Mouse (Mus musculus) left cerebral cortex, postnatal 36 days (tissue): ENCODE data around the gene Gm9837. TPM values are rescaled to one million over a fixed set of nuclear protein-coding genes. Genes with fewer than 3 reads are reported as not detected.

ENCODE experiments used
- DNase-seq, 2 experiments: peaks; one replicate each; pipeline ENCODE4 v3.0.0; 2021 to 2022; ENCODE audit warnings: low spot score in 2 of 2, mixed read lengths in 1 of 2
- intact Hi-C: fragments of 180-260 bp; cut with DNase I; formaldehyde crosslinking; loops from one replicate; pipeline ENCODE4 v1.15.1; 2025
- total RNA-seq, 2 experiments: library from RNA; stranded (reverse); gene quantifications; 2 replicates each; pipeline ENCODE4 v1.2.3; 2021

The Gm9837 gene
- total RNA-seq, 2 experiments from 2014 or later = not detected

DNA sequence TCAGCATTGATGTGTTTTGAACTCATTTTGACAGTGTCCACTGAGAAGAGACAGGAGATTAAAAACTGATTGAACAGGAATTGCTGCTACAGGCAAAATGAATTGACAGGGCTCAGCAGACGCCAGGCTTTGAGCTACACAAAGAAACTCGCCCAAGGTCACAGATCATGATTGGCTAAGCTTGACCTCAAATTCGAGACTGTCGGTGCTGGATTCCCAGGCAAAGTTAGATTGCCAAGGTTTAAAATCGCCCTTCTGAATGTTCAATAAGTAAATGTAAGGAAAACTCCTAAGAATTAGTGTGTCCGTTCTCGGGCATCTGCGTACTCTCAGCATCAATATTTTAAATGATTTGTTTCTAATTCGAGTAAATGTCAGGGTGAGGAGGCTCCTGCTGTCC lies 19.1 kb upstream of the Gm9837 start:
- intact Hi-C loops = no loop called here
- no peak for DNase-seq

DNA sequence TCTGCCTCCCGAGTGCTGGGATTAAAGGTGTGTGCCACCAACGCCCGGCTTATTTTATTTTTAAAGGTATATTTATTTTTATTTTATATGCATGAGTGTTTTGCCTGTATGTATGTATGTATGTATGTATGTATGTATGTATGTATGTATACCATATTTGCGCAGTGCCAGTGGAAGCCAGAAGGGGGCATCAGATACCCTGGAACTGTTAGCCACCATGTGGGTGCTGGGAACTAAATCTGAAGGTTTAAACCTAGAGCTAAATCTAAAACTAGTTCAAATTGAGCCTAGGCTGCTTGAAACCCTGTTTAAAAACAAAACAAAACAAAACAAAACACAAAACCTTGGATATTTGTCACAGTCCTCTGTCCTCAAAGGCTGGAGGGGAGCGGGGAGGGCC lies 18.7 kb upstream of the Gm9837 start:
- DNase-seq = no peak
- intact Hi-C loops = no loop called here

DNA sequence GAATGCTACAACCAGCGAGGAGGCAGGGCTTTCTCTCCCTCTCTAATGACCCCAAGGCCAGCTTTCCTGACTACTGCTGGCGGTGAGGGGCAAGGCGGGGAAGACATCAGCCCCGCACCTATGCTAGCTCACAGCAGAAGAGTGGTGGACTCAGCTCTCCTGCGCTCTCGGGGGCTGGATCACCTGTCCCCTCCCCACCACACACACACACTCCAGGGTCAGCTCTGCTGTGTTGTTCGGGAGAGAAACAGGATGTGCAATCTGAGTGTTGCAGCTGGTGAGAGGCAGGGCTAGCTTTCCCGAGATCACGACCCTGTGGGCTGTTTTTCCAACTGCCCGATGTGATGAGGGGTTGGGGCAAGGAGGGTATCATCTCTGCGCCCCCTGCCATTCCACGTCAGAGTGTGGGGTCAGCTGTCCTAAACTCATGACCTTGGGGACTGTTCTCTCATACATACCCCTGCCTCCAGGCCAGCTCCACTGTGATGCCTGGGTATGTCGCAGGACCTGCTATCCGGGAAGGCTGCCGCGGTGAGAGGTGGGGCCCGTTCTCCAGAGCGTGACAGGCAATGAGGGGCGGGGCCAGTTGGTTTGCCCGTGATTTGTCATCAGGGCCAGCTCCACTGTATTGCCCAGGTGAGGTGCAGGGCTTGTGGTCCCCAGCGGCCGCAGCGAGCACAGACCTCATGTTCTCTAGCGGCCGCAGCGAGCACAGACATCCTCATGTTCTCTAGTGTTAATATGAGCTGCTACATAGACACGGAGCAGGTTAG lies 16.7 kb upstream of the Gm9837 start:
- intact Hi-C loops = no loop called here
- no peak for DNase-seq

DNA sequence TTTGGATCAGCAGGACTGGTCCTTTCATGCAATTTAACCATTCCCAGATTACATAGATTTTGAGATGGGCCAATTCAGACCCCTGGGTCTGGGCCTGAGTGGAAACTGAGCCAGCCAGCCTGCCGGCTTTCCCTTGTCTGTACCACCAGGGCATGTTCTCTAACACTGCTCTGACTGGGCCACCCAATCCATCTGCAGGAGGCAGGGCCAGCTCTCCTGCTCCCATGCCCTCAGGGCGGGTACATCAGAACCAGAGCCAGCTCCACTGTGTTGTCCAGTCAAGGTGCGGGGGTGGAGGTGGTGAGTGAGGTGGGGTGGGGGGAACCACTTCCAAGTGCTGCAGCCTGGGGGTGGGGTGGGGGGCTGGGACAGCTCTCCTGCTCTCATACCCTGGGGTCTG lies 16.1 kb upstream of the Gm9837 start:
- intact Hi-C loops = no loop called here
- DNase-seq = no peak

DNA sequence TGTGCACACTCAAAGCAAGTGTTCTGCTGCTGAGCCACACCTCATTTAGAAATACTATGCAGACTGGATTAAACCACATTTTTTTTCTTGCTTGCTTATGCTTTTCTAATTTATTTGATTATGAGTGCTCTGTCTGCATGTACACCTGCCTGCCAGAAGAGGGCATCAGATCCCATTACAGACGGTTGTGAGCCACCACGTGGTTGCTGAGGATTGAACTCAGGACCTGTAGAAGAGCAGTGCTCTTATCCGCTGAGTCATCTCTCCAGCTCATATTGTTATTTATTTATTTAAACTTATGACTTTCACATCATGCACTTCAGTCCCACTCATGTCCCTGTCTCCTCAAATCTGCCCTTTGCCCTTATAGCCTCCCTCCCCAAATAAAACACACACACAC lies 15.4 kb upstream of the Gm9837 start:
- no peak for DNase-seq
- intact Hi-C loops = no loop called here

DNA sequence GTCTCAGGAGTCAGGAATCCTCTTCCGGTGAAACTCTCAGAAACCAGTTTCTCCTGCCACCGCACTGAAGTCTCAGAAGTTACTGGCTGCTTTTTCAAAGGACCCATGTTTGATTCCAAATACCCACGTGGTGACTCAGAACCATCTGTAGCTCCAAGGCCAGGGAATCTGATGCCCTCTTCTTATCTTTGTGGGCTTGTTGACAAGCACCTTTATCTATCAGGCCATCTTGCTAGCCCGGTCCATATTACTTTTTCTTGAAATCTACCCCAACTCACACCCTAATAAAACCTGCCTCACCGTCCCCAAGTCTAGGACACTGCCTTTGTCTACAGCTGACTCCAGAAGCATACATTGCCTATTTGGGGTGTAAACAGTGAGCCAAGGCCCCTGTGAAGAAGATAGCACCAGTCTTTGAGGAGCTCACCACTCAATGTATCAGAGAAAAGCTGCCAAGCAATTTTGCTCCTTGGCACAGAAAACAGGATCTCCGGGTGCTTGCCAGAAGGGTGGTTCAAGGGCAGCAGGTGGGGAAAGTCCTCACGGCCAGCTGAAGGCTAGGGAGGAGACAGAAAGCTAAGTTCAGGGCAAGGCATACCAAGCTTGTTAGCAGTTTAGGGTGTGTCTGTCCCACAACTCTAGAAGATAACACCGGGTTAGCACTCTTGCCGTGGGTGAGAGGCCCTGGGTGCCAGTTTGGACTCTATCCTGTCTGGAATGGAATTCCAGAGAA lies 13.0 kb upstream of the Gm9837 start:
- intact Hi-C loops = no loop called here

DNA sequence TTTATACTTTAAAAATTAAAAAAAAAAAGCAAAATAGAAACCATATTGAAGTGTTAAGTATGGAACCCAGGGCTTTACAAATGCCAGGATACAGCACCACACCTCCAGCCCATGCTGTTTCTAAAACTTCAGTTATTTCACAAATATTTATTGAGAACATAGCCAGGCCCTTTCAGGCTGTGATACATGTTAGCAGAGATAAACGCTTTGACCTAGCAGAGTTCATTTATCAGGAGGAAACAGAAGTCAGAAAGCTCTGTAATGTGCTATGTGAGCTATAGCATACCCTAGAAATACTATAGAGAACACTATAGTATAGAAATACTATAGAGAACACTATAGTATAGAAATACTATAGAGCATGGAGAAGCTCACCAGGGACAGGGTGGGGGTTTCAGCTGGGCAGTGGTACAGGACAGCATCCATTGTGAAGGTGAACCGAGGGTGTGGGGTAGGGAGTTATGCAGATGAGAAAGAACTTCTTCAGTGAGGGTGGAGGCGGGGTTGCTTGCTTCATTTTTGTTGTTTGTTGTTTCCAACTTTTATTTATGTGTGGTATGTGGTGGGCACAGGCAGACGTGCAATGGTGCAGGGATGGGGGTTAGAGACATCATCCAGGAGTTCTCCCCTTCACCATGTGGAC lies 10.9 kb upstream of the Gm9837 start:
- no peak for DNase-seq
- intact Hi-C loops = no loop called here

More for the DNA sequence above, 13.0 kb upstream of the Gm9837 start:
- no peak for DNase-seq

DNA sequence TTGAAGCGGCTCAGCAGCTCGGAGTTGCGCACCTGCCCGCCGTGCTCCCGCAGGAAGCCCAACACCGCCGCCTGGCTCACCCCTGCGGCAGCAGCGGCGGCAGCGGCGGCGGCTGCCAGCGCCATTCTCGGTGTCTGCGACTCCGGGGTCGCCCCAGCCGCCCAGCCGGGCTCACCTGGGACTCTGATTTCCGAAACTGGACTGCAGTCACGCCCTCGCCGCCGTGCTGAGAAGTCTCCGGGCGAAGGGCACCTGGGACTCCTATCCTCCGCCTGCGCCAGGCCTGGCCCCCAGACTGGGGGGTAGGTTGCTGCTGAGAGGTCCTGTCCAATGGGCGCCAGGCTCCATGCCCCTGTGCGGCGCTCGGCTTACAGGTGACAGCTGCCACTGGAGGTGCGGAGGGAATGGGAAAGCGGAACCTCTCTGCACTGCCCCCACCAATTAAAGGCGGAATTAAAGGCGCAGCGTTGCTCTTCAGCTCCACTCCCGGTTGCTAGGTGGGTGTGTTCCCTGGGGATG lies 9.6 kb upstream of the Gm9837 start, which contains the start of the genes Gm9945 and Sowaha:
Gene Gm9945, plus strand, starts transcription at position 384 of the 519 bp plus-strand sequence.
Gene Sowaha, minus strand, starts transcription at position 492 of the 519 bp plus-strand sequence.
- intact Hi-C loops = loop anchor here (2.0 to 5.0 kb wide), 2 partner anchors 41 to 102 kb away; no protein-coding TSS in a partner anchor
- DNase-seq = peak; percentile 74 to 77

DNA sequence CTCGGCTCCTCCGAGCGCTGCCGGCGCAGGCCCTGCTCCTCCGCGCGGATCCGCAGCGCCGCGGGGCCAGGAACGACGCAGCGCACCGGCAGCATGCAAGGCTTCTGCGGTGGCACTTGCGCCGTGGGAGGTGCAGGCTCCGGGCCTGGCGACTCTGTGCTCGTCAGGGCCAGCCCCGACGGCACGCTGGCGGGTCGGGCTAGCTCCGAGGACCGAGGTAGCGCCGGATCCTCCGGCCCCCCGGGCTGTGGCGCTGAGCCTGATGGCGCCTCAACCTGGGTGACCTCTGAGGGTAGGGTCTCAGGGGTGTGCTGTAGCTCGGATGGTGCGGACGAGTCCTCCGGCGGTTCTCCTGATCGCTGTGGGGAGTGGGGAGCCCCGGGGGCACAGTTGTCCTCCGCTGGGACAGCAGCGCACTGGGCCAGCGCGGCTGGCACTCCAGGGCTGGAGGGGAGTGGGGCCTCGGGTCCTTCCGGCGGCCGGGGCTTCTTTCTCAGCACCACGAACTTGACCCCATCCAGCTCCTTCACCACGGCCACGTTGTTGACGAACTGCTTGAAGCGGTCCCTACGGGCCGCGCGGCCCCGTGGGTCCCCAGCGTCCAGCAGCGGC lies 9.0 kb upstream of the Gm9837 start:
- DNase-seq = peak in 1 of 2 experiments; percentile 43
- intact Hi-C loops = loop anchor here (2.0 to 5.0 kb wide), 2 partner anchors 42 to 103 kb away; no protein-coding TSS in a partner anchor

DNA sequence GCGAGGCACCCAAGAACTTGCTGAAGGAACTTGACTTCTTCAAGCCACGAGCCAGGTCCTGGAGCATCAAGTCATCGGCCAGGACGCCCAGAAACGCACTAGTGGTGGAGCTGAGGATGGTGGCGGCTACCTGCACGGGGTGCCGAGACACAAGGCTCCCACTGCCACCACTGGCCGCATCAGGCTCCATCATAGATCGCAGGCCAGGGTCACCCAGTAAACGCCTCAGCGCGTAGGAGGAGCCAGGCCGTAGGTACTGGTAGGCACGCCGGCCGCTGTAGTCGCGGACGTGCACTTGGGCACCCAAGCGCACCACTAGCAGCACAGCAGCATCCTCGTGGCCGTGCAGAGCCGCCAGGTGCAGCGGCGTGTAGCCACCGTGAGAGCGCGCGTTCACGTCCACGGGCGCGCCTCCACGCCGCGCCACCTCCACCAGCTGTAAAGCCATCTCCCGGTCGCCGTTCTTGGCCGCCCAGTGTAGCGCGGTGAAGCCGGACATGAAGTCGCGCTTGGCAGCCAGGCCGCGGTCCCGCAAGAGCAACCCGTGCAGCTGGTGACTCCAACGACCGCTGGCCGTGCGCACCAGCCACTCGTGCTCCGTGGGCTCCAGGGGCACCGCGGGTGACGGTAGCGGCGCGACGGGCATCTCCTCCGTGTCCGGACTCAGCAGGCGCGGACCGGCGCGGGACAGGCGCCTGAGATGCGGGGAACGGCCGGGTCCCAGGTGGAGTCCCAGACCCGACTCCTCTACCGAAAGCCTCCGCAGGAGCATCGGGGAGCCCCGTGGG lies 8.3 kb upstream of the Gm9837 start:
- peak; percentile 61 to 70 for DNase-seq
- intact Hi-C loops = loop anchor here (2.0 to 5.0 kb wide), 2 partner anchors 42 to 104 kb away; no protein-coding TSS in a partner anchor

DNA sequence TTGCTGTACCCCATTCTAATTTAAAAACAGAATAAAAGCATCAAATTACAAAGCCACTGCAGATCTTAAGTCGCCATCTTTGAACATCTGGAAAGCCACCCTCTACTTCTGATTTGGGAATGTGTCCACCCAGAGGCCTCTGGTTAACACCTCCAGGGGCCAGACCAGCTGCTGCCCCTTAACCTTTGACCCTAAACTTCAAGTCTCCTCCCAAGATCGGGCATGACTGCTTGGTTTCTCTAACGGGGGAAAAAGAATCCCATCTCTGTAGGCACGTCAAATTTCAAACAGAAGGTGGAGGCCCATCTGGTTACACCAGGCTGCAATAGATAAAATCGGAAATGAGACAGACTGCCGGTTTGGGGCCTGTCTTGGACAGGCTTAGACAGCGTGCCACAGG lies 7.6 kb upstream of the Gm9837 start:
- DNase-seq = no peak
- intact Hi-C loops = loop anchor here (2.0 to 5.0 kb wide), 2 partner anchors 43 to 104 kb away; no protein-coding TSS in a partner anchor

DNA sequence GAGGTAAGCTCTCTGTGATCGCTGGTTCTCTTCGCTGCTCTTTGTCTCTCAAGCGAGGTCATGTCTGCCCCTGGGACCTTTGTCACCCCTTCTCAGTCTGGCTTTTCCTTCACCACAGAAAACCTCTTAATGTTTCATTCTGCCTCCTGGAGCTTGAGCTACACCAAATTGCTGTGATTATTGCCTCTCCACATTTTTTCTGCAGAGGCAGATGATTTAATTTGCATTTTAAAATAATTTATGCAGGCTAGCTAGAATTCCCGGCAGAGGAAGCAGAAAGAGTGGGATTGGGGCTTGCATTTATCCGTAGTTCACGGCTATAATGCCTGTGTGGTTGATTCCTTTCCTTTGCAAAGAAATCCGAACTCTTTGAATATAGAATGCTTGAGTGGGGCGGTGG lies 5.3 kb upstream of the Gm9837 start:
- intact Hi-C loops = loop anchor here (5.0 kb wide), 1 partner anchor 107 kb away; no protein-coding TSS in a partner anchor
- no peak for DNase-seq

DNA sequence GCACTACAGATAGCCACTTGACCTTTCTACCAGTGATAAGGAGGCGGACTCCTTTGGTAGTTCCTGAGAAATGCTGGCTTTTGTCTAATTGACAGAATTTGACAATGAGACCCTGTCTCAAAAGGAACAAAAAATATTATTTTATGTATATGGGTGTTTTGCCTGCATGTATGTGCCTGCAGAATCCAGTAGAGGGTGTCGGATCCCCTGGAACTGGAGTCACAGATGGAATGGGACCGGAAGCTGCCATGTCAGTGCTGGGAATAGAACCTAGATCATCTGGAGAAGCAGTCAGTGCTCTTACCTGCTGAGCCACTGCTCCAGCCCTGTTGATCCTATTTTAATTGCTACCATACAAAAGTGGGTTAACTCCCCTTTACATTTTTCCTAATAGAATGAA lies 2.4 kb upstream of the Gm9837 start:
- intact Hi-C loops = loop anchor here (5.0 kb wide), 1 partner anchor 95 kb away; the partner anchor contains the start of gene Kif3a
- no peak for DNase-seq

DNA sequence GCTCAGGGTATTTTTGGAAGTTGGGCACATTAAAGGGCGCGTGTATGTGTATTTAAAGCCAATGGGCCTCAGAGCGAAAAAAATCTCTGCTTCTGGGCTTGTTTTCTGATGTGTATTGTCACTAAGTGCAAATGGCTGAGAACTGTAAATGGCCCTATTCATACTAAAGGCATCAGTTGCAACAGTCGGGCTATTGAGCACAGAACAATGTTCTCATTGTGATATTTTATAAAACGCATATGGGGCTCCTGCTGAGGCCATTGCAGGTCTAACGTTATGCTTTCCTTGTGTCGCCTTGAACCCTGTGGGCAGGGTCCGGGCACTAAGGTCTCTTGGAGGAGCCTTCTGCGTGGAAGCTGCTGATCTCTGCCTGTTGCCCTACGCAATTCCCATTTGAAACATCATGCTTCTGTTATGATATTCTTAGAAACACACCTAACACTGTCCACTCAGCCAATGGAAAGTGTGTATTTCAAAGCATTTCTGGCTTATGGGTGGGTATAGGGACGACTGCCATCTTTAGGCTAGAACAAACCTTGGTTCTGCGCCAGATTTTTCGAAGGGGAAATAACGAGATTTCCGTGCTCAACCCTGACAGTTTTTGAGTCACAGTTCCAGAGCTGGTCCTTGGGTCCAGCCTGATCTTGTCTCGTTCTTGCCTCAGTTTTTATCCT lies 848 bp downstream of the Gm9837 start:
- DNase-seq = no peak
- intact Hi-C loops = loop anchor here (5.0 kb wide), 2 partner anchors 158 to 268 kb away; no protein-coding TSS in a partner anchor

DNA sequence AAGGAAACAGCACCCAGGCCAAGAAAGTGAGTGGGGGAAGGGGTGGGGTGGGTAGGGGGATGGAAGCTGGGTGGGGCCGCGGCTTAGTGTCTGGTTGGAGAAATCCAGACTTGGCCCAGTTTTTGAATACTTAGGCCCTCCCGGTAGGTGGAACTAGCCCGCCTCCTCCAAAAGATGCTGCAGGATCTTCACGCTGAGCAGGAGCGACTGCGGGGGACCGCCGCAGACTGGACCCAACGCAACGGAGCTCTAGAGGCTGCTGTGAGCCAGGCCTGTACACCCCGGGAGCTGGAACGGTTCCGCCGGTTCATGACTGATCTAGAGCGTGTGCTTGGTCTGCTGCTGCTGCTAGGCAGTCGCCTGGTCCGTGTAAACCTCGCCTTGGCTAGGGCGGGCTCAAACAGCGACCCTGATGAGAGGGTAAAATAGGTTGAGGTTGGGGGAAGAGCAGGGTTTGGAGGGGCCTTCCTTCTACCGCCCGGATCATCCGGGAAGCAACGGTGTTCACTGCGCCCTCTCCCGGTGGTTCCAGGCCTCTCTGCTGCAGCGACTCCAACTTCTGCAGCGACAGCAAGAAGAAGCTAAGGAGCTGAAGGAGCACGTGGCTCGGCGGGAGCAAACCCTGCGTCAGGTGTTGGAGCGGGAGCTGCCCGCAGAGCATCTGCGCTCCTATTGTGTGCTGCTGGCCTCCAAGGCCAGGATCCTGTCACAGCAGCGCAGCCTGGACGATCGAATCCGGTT lies 3.9 kb downstream of the Gm9837 start:
- DNase-seq = peak; percentile 83 to 87
- intact Hi-C loops = loop anchor here (5.0 kb wide), 2 partner anchors 161 to 271 kb away; no protein-coding TSS in a partner anchor

DNA sequence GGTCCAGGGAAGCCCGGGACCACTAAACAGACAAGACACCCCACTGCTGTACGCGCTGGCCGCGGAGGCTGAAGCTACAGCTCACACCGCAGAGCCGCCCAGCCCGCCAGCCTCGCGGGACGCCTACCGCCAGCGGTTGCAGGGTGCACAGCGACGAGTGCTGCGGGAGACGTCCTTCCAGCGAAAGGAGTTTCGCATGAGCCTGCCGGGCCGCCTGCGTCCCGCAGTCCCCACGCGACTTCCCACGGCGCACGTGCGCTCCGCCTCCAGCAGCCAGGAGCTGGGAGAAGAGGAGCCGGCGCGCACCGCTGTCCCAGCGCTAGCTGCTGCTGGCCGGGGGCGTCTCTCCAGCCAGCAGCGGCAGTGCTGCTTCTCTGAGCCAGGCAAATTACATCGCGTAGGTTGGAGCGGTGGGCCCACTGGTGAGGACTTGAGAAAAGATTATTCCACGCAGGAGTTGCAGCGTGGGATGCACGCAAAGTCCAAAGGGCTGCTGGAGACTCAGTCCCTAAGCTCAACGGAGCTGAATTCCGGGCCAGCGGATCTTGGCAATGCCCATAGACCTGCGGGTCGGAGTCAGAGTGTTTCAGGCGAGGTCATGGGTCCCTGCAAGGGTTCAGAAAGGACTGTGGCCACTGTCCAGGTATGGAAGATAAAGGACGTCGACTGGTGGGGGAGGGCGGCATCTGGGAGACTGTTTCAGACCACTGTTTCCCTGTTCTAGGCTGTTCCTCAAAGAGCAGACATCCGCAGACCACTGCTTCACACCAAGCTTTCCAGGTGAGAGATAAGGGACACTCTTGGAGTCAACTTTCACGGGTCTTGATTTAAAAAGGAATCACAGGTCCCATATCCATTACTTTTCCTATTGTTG lies 6.5 kb downstream of the Gm9837 start:
- DNase-seq = peak; percentile 74 to 82
- intact Hi-C loops = no loop called here
